Mouse (Mus musculus): Measurements from ENCODE around the gene Ndufa4.

DNA sequence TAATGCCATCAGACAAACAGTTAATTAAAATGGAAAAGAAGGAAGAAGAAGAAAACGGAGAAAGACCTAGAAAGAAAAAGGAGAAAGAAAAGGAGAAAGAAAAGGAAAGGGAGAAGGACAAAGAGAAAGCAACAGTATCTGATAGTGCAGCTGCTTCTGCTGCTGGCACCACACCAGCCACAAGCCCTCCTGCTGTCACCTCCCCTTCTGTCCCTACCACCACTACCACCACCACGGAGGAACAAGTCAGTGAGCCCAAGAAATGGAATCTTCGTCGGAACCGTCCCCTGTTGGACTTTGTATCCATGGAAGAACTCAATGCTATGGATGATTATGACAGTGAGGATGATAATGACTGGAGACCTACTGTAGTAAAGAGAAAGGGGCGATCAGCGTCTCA, 26.1 kb upstream of the Ndufa4 start:
- TF ChIP-seq MEF2A (IDR thresholded peaks at IDR 0.05; ENCODE audit: extremely low read depth, insufficient replicate concordance, low read depth, low read length, poor library complexity, severe bottlenecking) (no peak), NELFE (IDR thresholded peaks at IDR 0.05; ENCODE audit: low read depth, low read length) (no peak), CHD1 (IDR thresholded peaks at IDR 0.05; ENCODE audit: low read depth, low read length) (no peak), JUND (IDR thresholded peaks at IDR 0.05; ENCODE audit: low read depth, low read length) (no peak), CTCF (IDR thresholded peaks at IDR 0.05 in 2 of 3, conservative IDR thresholded peaks at IDR 0.05 in 1 of 3; ENCODE audit: control insufficient read depth in 1 of 3, insufficient read depth in 1 of 3, low read depth in 2 of 3, low read length in 3 of 3, poor library complexity in 1 of 3, severe bottlenecking in 1 of 3) (no peak), POLR2A (IDR thresholded peaks at IDR 0.05; ENCODE audit: control insufficient read depth in 1 of 2, insufficient read depth in 1 of 2, low read depth in 1 of 2, low read length in 2 of 2, poor library complexity in 1 of 2) (no peak), MAFK (IDR thresholded peaks at IDR 0.05; ENCODE audit: borderline replicate concordance, low read depth, low read length) (no peak), NRF1 (IDR thresholded peaks at IDR 0.05; ENCODE audit: insufficient read depth, low read depth, low read length, poor library complexity, severe bottlenecking) (no peak), KAT2A (conservative IDR thresholded peaks at IDR 0.05; ENCODE audit: low read depth, low read length) (no peak), ZNF384 (IDR thresholded peaks at IDR 0.05; ENCODE audit: low read depth, low read length) (no peak), HCFC1 (IDR thresholded peaks at IDR 0.05; ENCODE audit: low read depth, low read length) (no peak), EP300 (IDR thresholded peaks at IDR 0.05; ENCODE audit: low read depth in 1 of 2, low read length in 2 of 2) (no peak), TBP (IDR thresholded peaks at IDR 0.05; ENCODE audit: low read depth, low read length) (no peak)
